Mouse (Mus musculus): ENCODE results near the gene AC170998.1.

GRCm38 (mm10) chr17:28735317-28736105 lies 9.6 kb downstream of the AC170998.1 start:
- TF ChIP-seq CTCF (IDR thresholded peaks at IDR 0.05; ENCODE audit: low read depth) (no peak), EP300 (IDR thresholded peaks at IDR 0.05; ENCODE audit: low read depth) (no peak)
